In genomic region chr2:29338396-29338795, GRCm38 (mm10) we compare ENCODE assay signal across 26 mouse cellular contexts. TPM values are rescaled to one million over a fixed set of nuclear protein-coding genes. Genes with fewer than 3 reads are reported as not detected.
A peak's percentile ranks its signal among the peaks of the same experiment; 100 is the strongest.
DNase-seq lines count a peak whose midpoint lies in the region; ATAC-seq and TF ChIP-seq lines count a peak whose summit lies in the region.
"Had no signal": no experiment of that assay in that cellular context is flagged by ENCODE, and none has a peak within 500 bp of the region (broad histone marks: within the 10 kb centered on the region; RNA-seq: fewer than 3 reads in every experiment).

No protein-coding gene starts in this region.

- no peak overlapping the region for H3K4me2 ChIP-seq in intestine, embryonic 14.5 days (ENCODE audit: low read length)
- H3K4me2 ChIP-seq in intestine, embryonic 16.5 days (ENCODE audit: low read depth, low read length), result no peak overlapping the region
- H3K4me2 ChIP-seq in stomach, postnatal 0 days (replicated peaks; ENCODE audit: low read depth), result no peak overlapping the region
- no peak overlapping the region for H3K4me2 ChIP-seq in lung, postnatal 0 days (replicated peaks; ENCODE audit: low read depth, low read length)
- H3K4me2 ChIP-seq: embryonic facial prominence, embryonic 13.5 days; embryonic facial prominence, embryonic 15.5 days; forebrain, embryonic 12.5 days had no signal

- no peak for DNase-seq in intestine, embryonic 14.5 days (ENCODE audit: low spot score)
- peak; percentile 51 for DNase-seq in large intestine, adult 2 months (ENCODE audit: low read depth, low spot score)
- peak; percentile 21 for DNase-seq in stomach, postnatal 0 days (ENCODE audit: low spot score)
- no peak for DNase-seq in thymus, postnatal 4 days
- DNase-seq in embryo, embryonic 9.5 days (ENCODE audit: extremely low spot score), result no peak
- DNase-seq in lung, postnatal 0 days (ENCODE audit: low spot score), result no peak
- DNase-seq: adrenal gland, adult 8-10 months; adrenal gland, postnatal 14 days; adrenal gland, postnatal 36 days; B cell, adult 2 months; cerebellum, adult 11-12 months; cerebellum, adult 2 months; cerebellum, adult 9-10 months; cerebellum, postnatal 10 days; cerebellum, postnatal 25 days had no signal

- H3K4me1 ChIP-seq in intestine, embryonic 14.5 days (replicated peaks; ENCODE audit: control insufficient read depth, insufficient read depth, low read length), result no peaks in the 10 kb centered on the region
- H3K4me1 ChIP-seq in intestine, embryonic 16.5 days (ENCODE audit: control insufficient read depth, insufficient read depth, low read length), result 0 out of 2 replicates have a peak, but pooled peaks cover 2% of the 10 kb centered on the region
- H3K4me1 ChIP-seq in stomach, postnatal 0 days (replicated peaks; ENCODE audit: control insufficient read depth, insufficient read depth), result no peaks in the 10 kb centered on the region
- H3K4me1 ChIP-seq in lung, postnatal 0 days (ENCODE audit: insufficient read depth, low read depth, low read length), result no peaks in the 10 kb centered on the region
- H3K4me1 ChIP-seq: embryonic facial prominence, embryonic 13.5 days; embryonic facial prominence, embryonic 15.5 days; forebrain, embryonic 10.5 days; forebrain, embryonic 12.5 days had no signal

- TF ChIP-seq EP300 in stomach, postnatal 0 days (optimal IDR thresholded peaks at IDR 0.05), result no peak
- TF ChIP-seq EP300 in lung, postnatal 0 days (IDR thresholded peaks at IDR 0.05), result no peak

- no peaks in the 10 kb centered on the region for H3K36me3 ChIP-seq in intestine, embryonic 14.5 days (ENCODE audit: control insufficient read depth, insufficient read depth, low read length)
- H3K36me3 ChIP-seq in intestine, embryonic 16.5 days (ENCODE audit: control insufficient read depth, insufficient read depth, low read length), result no peaks in the 10 kb centered on the region
- no peaks in the 10 kb centered on the region for H3K36me3 ChIP-seq in stomach, postnatal 0 days (ENCODE audit: control insufficient read depth, insufficient read depth, low read length)
- H3K36me3 ChIP-seq in lung, postnatal 0 days (ENCODE audit: insufficient read depth, low read length), result no peaks in the 10 kb centered on the region
- H3K36me3 ChIP-seq: embryonic facial prominence, embryonic 13.5 days; embryonic facial prominence, embryonic 15.5 days; forebrain, embryonic 10.5 days; forebrain, embryonic 12.5 days; G1E had no signal

- H3K9ac ChIP-seq in intestine, embryonic 14.5 days (ENCODE audit: low read length), result no peak overlapping the region
- H3K9ac ChIP-seq in intestine, embryonic 16.5 days (ENCODE audit: low read depth, low read length), result no peak overlapping the region
- H3K9ac ChIP-seq in stomach, postnatal 0 days (ENCODE audit: low read length), result no peak overlapping the region
- no peak overlapping the region for H3K9ac ChIP-seq in lung, postnatal 0 days (replicated peaks; ENCODE audit: low read depth)
- H3K9ac ChIP-seq: embryonic facial prominence, embryonic 13.5 days; embryonic facial prominence, embryonic 15.5 days; forebrain, embryonic 12.5 days had no signal

- H3K27me3 ChIP-seq in intestine, embryonic 14.5 days (replicated peaks; ENCODE audit: control insufficient read depth, insufficient read depth, low read length), result no peaks in the 10 kb centered on the region
- no peaks in the 10 kb centered on the region for H3K27me3 ChIP-seq in intestine, embryonic 16.5 days (replicated peaks; ENCODE audit: control insufficient read depth, insufficient read depth, low read length)
- no peaks in the 10 kb centered on the region for H3K27me3 ChIP-seq in stomach, postnatal 0 days (ENCODE audit: control insufficient read depth, insufficient read depth, low read length)
- H3K27me3 ChIP-seq in lung, postnatal 0 days (replicated peaks; ENCODE audit: insufficient read depth, low read length), result no peaks in the 10 kb centered on the region
- H3K27me3 ChIP-seq: embryonic facial prominence, embryonic 13.5 days; embryonic facial prominence, embryonic 15.5 days had no signal

- H3K9me3 ChIP-seq in intestine, embryonic 14.5 days (ENCODE audit: control insufficient read depth, low read length), result no peaks in the 10 kb centered on the region
- H3K9me3 ChIP-seq in intestine, embryonic 16.5 days (ENCODE audit: control insufficient read depth, low read length), result no peaks in the 10 kb centered on the region
- no peaks in the 10 kb centered on the region for H3K9me3 ChIP-seq in stomach, postnatal 0 days (ENCODE audit: control insufficient read depth, low read length)
- no peaks in the 10 kb centered on the region for H3K9me3 ChIP-seq in lung, postnatal 0 days (ENCODE audit: low read length)
- H3K9me3 ChIP-seq: embryonic facial prominence, embryonic 13.5 days; embryonic facial prominence, embryonic 15.5 days; forebrain, embryonic 10.5 days; forebrain, embryonic 12.5 days; G1E had no signal

- 75% methylated on average over 1 of the region's 1 CpGs for WGBS in intestine, embryonic 14.5 days
- 67% methylated on average over 1 of the region's 1 CpGs for WGBS in intestine, embryonic 16.5 days
- 30% methylated on average over 1 of the region's 1 CpGs for WGBS in large intestine, adult 2 months
- WGBS in stomach, postnatal 0 days, result 83% methylated on average over 1 of the region's 1 CpGs
- WGBS in lung, postnatal 0 days, result 89% methylated on average over 1 of the region's 1 CpGs

- peak; percentile 76; the same call in 1 of the 2 replicates for ATAC-seq in intestine, embryonic 14.5 days (replicated peaks; ENCODE audit: low FRiP score, low TSS enrichment, low read depth)
- peak; percentile 99 for ATAC-seq in intestine, embryonic 16.5 days
- peak; percentile 76; the same call in 1 of the 2 replicates for ATAC-seq in stomach, postnatal 0 days (ENCODE audit: low FRiP score, low TSS enrichment)
- no peak for ATAC-seq in lung, postnatal 0 days
- ATAC-seq: activated CD4-positive, CD25-positive, alpha-beta regulatory T cell, adult 4 months; CD4-positive, CD25-positive, alpha-beta regulatory T cell, adult 4 months; forebrain, embryonic 14.5 days; Patski had no signal

- H3K27ac ChIP-seq in intestine, embryonic 14.5 days (ENCODE audit: low read depth), result no peak overlapping the region
- H3K27ac ChIP-seq in intestine, embryonic 16.5 days (ENCODE audit: low read length), result no peak overlapping the region
- H3K27ac ChIP-seq in stomach, postnatal 0 days (replicated peaks), result no peak overlapping the region
- no peak overlapping the region for H3K27ac ChIP-seq in lung, postnatal 0 days (ENCODE audit: low read length)
- H3K27ac ChIP-seq: embryonic facial prominence, embryonic 13.5 days; embryonic facial prominence, embryonic 15.5 days; forebrain, embryonic 10.5 days; forebrain, embryonic 12.5 days had no signal

- H3K4me3 ChIP-seq in intestine, embryonic 14.5 days (ENCODE audit: low read depth, low read length), result no peak overlapping the region
- no peak overlapping the region for H3K4me3 ChIP-seq in intestine, embryonic 16.5 days (ENCODE audit: low read length)
- H3K4me3 ChIP-seq in stomach, postnatal 0 days (ENCODE audit: low read depth, low read length), result no peak overlapping the region
- no peak overlapping the region for H3K4me3 ChIP-seq in lung, postnatal 0 days (ENCODE audit: low read depth, low read length)
- H3K4me3 ChIP-seq: embryonic facial prominence, embryonic 13.5 days; embryonic facial prominence, embryonic 15.5 days; erythroblast, embryonic 14.5 days; forebrain, embryonic 10.5 days; forebrain, embryonic 12.5 days had no signal

- TF ChIP-seq CTCF in stomach, postnatal 0 days (IDR thresholded peaks at IDR 0.05; ENCODE audit: low read depth), result no peak
- no peak for TF ChIP-seq CTCF in lung, postnatal 0 days (IDR thresholded peaks at IDR 0.05)

RNA-seq across cellular contexts. Expression of gene Med27, which starts 8.2 kb away (rescaled TPM):
- polyA plus RNA-seq in intestine, embryonic 14.5 days (2014; fragmentation: Nextera tagmentation; extraction: Ambion mirVana), result 46.7 and 48.2 TPM in 2 replicates
- polyA plus RNA-seq in intestine, embryonic 16.5 days (2015; fragmentation: Nextera tagmentation; extraction: Ambion mirVana), result 35.9 and 41.4 TPM in 2 replicates
- polyA plus RNA-seq in large intestine, adult 2 months (2012; rRNA removed), result 35.5 and 39.0 TPM in 2 replicates
- 24.5 and 25.6 TPM in 2 replicates for polyA plus RNA-seq in stomach, postnatal 0 days (2015; fragmentation: Nextera tagmentation; extraction: Ambion mirVana)
- 33.2 and 37.1 TPM in 2 replicates for polyA plus RNA-seq in lung, postnatal 0 days (2015; fragmentation: Nextera tagmentation; extraction: Ambion mirVana)

Comparison
In these comparisons a context has a peak if more than half of its experiments do, and no peak if none do; other contexts are left out.
1. DNase-seq: peak in large intestine, adult 2 months (single experiment) and stomach, postnatal 0 days (single experiment); none in intestine, embryonic 14.5 days (single experiment), thymus, postnatal 4 days (single experiment), embryo, embryonic 9.5 days (single experiment) and lung, postnatal 0 days (single experiment).